Mouse (Mus musculus): ENCODE data around the gene Atp5s.

- TF ChIP-seq CTCF (IDR thresholded peaks at IDR 0.05; ENCODE audit: borderline replicate concordance, control insufficient read depth, extremely low read depth, insufficient read depth, low read length, poor library complexity): no peak
- no peak for TF ChIP-seq POLR2A (IDR thresholded peaks at IDR 0.05; ENCODE audit: control insufficient read depth, extremely low read depth, insufficient read depth, low read length, poor library complexity)
Measured at GRCm38 (mm10) chr12:69756015-69756414, 31.3 kb downstream of the Atp5s start.
